Mouse (Mus musculus): ENCODE measurements at regions not wholly inside any gene's neighbourhood (a gene's known extent, or its start where the extent isn't known, plus 50 kb on each side); places are given as distances from the start of the nearest gene placed in this dataset.

DNA sequence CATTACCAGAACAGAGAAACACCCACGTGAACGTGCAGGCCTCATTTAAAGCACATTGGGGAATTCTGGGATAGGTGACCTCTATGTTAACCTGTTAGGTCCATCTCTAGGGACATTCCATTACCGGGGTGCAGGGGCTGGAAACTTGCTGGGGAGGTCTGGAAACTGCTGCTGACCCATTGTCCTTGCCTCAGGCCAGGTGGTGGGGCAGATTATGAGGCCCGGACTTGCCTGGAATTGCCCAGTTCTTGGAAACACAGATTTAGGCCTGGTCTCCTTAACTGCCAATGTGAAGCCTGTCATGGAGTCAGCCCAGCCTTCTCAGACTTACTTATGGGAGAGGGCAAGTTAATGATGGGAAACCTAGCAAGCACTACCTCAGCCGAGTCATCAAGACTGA lies 175.3 kb upstream of the Klf7 start:
- DNase-seq (ENCODE audit: low spot score in 2 of 2), result no peak

DNA sequence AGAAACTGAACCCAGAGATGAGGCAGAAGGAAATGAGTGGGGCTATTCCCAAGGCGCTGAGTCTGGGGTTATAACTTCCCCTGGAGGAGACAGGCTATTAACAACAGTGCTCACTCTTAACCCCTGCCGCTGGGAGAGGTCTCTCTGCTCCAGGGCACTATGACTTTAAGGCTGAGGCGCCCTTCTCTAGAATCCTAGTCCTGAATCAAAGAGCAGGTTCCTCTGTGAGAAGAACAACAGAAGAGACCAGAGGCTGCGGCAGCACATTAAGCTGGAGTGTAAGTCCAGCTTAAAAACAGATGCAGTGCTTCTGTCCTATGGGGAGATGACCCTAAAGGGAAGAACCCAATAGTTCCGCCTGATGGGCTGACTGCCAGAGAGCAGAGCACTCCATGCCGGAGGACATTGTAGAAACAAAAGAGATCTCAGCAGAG lies 173.4 kb upstream of the Klf7 start:
- peak; percentile 51 to 64 for DNase-seq (ENCODE audit: low spot score in 2 of 2)

DNA sequence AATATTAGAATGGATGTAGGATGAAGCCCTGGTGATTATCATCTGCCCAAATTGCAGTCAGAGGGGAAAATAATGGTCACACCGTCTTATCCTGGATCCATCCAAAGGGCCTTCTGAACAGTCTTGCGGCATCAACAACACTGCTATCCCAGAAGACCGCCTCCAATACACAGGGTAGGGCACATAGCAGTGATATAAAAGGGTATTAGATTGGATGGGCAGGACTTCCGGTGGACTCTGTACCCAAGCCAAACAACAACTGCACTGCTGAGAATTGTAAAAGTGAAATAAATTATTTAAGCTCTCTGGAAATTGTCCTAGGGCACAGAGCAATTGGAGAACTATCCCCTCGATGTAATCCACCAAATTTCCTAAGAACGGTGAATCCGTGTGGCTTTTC lies 173.0 kb upstream of the Klf7 start:
- no peak for DNase-seq (ENCODE audit: low spot score in 2 of 2)

DNA sequence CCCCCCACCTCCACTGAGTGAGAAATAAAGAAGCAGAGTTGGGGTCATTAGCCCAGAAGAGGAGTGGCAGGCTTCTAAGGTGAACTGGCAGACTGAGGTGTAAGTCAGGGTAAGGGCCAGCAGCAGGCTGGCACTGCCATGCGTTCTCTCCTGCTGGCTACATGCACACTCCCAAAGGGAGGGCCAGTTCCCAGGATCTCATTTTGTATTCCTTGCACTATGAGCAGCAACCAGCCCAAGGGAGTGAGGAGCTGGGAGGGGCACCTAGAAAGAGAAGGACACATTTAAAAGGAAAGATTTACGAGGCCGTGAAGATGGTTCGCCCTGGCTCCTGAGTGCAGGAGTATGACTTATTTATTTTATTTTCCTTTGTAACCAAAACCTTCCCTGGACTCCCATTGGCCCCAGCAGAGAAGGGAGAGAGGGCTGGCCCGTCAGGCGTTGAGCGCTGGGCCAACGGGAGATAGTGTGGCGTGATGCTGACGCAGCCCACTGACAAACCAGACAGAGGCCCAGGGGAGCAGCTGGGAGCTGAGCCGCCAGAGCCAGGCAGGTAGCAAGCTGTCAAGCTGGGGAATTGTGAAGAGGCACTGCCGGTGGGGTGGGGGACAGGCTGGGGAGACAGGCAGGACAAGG lies 166.8 kb upstream of the Klf7 start:
- DNase-seq (ENCODE audit: low spot score in 2 of 2), result peak; percentile 58 to 66

DNA sequence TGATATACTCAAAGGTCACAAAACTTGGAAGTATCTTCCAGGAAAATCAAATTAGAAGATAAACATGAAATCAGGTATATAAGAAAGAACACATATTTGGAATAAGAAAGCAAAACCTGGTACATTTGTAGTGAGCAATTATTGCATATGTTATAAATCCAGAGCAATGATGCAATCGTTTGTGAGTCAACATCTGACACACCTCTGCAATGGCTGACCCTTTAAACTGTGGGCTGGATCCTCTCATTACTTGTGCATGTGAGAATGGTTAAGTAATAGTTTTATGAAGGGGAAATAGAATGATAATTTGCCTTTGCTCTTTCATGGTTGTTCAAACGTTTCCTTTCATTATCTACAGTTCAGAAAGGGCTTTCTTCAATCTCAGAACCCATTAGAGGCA lies 165.0 kb upstream of the Klf7 start:
- DNase-seq (ENCODE audit: low spot score in 2 of 2), result no peak

DNA sequence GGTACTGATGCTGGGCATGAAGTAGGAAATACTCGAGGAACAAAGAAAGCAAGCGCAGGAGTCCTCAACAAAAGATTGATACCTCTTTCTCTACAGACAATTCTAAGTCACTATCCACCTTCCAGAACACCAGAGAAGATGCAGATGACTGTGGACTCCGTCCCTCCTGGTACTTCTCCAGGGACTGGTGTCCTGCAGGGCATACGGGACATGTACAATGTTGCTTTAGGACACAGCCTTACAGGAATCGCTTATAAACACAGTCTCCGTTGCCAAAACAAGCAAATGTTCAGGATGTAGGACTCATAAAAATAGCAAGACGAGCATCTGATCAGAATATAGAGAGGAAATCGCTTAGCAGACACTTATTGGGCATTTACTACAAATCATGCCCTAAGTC lies 162.6 kb upstream of the Klf7 start:
- DNase-seq (ENCODE audit: low spot score in 2 of 2), result no peak

DNA sequence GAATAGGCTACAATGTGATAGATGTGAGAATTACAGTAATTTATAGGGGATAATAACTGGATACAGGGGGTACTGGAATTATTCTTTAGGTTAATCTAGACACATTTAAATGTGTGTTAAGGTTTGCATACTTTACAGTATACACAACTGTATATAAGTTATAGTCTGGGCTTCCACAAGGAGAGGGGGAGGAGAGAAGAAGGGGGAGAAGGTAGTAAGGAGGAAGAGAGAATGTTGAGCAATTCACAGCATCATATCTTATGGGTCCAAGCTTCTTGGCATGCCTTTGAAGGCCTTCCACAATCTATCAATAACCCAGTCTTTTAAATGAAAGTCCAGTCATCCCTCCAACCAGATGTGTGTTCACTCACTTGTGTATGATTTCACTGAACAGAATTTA lies 153.8 kb upstream of the Klf7 start:
- DNase-seq (ENCODE audit: low spot score in 2 of 2), result no peak

DNA sequence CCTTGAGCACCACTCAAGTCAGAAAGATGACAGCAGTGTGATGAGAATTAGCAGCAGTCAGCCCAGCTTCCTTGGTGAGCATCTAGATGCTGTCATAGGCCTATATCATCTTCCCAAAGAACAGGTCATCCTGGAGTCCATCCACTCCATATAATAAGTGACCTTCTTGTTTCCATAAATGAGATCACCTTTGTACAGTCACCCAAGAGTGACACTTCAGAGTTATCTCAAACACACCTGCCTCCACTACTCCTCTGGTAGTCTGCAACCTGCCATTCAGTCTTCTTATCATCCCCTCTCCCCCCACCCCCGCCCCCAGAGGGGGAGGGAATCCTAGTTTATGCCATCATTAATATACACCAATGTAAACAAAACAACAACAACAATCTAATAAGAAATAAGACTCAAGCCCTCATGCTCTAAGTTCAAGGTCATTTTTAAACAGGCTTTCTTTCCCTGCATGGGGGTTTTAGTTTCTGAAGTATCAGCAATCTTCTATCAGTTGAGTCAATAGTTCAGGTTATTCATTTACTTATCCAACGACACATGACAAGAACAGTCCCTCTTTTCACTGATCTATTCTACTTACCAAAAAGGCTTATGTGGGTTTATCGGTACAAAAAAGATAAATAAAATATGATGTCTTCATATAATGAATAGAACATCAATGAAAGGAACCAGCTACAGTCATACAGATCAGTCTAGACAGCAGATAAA lies 153.2 kb upstream of the Klf7 start:
- no peak for DNase-seq (ENCODE audit: low spot score in 2 of 2)

DNA sequence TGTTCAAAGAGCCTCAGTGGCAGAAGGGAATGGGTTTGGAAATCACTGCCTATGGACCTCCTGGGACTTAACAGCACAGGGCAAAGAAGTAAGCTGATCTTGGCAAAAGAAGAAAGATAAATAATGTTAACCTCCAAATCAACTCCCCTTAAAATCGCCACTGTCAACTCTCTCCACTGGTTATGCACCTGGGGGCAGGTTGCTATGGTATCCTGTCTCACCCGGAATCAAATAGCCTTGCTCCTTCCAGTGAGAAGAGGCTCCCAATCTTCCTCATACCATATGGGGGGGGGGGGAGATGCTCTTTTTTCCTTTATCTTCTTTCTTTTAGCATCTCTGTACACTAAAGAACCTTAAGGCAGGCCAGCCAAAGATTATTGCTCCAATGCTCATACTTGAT lies 135.2 kb upstream of the Klf7 start:
- no peak for DNase-seq (ENCODE audit: low spot score in 2 of 2)

- peak; percentile 46 to 60 for DNase-seq (ENCODE audit: low spot score in 2 of 2)
Observed at GRCm38 (mm10) chr1:64255554-64256295, 133.6 kb upstream of the Klf7 start.

- DNase-seq (ENCODE audit: low spot score in 2 of 2), result no peak
Observed at GRCm38 (mm10) chr1:64254673-64255072, 132.6 kb upstream of the Klf7 start.

DNA sequence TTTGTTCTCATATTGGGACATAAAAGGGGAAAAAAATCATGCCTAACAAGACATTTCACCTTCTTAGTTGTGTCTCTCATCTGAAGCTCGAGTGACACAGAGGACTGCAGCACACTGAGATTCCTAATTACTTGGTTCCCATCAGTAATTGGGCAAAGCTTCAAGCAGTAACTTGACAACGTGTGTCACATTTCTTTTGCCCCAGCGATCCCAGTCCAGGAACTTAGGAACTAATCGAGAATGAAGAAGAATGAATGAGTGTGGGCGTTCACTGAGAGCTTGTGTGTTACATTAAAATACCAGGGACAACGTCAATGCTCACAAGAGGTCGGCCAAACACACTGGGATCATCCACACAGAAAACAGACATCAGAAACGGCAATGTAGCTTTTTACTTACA lies 131.9 kb upstream of the Klf7 start:
- DNase-seq (ENCODE audit: low spot score in 2 of 2), result no peak

DNA sequence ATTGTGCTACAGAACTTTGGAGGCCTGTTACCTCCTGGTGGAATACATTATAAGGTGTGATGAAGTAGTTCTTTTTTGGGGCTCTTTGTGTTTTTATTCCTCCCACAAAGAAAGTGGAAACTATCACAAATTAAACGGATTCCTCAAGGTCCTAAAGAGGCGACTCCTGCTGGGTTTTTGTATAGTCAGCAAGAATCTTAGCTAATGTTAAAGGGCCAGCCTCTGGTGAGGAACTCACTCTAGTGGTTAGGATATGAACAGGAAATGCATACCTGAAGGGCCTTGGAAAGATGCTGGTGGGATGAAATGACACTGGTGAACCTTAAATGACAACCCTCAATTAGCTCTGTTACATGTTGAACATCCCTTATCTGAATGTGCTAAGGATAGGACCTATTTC lies 120.3 kb upstream of the Klf7 start:
- no peak for DNase-seq (ENCODE audit: low spot score in 2 of 2)

DNA sequence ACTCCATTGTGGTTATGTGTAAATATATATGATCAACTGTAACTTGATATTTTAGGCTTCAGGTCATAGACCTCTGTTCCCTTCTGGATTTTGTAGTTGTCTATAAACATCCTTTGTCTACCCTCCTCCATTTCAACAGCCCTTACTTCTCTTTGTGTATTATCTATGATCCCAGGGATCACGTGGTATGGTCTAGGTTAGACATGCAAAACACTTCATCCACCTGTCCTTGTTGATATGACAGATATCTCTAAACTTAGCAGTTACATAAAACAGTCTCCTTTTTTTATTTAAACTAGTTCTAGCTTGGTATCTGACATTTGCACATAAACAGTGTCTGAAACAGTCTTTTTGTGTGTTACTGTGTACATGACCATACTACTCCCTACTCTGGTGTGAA lies 107.6 kb upstream of the Klf7 start:
- no peak for DNase-seq (ENCODE audit: low spot score in 2 of 2)

GRCm38 (mm10) chr1:64226001-64226918 lies 104.2 kb upstream of the Klf7 start:
- peak; percentile 64 to 73 for DNase-seq (ENCODE audit: low spot score in 2 of 2)

DNA sequence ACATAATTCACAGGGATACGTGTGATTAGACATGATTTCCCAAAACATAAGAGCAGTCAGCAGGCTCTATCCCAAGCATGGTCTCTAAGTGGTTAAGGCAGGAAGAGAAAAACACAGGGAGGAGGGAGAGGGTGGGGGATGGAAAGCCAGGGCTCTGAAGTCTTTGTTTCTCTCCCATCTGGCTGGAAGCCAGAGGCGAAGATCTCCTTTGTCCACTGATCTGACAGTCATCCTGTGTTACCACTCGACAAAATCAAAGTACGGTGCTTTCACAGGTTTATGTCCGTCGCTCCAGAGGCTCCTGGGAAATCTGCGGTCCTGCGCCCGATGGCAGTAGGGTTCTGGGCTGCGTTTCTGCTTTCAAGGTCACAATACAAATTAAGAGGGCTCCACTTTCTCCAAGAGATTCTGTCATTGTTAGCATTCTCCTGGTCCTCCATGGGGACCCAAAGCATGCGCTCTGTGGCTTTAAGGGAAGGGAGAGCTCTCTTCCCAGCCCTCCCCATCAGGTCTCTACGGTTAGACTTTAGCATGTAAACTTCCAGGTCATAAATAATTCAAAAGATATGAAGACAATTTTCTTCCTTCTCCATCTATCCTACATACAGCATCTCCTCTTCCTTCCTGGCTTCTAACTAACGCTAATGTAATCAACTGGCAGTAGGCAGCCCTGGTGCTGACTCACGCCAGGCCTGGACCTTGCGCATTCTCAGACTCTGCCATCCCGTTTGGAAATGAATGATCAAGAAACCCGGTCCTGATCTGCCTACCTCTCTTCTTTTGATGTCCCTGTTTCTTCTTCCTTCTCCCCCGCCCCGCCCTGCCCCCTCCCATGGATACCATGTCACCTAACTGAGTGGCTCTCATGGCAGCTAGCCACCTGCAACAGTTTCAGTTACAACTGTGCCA lies 102.0 kb upstream of the Klf7 start:
- peak; percentile 44 to 48 for DNase-seq (ENCODE audit: low spot score in 2 of 2)

GRCm38 (mm10) chr1:64222475-64222874 lies 100.4 kb upstream of the Klf7 start:
- DNase-seq (ENCODE audit: low spot score in 2 of 2), result no peak

DNA sequence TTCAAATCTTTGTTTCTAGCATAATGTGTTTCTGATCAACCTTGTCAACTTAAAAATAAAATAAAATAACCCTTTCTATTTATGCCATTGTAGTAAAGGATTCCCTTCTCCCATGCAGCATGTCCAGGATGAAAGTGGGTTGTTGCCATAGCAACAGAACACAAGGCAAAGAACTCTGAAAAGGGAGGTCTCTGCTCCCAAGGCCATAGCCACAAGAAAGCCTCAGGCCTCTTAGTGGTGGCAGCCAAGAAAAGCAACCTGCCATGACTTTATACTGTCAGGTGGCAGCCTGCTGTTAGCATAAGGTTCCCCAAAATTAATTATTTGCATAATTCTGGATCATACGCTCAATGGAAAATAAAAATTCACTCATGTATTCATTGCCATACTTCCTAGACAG lies 98.4 kb upstream of the Klf7 start:
- DNase-seq (ENCODE audit: low spot score in 2 of 2), result peak; percentile 38 to 59

DNA sequence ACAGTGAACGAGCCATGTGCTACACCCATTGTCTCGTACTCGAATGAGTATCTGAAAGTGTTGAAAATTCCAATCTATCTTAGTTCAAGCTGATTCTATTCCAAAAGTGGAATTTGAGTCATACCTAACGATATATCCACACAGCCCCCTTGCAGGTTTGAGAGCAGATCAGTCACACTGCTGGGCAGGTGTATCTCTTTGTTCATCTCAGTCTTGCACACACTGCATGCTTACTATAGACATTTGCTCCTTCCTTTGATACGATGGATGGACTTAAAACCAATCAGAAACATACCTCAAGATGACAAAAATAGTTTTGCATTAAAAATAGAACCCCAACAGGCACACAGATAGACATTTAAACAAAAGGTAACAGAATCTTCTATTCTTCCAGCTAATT lies 98.0 kb upstream of the Klf7 start:
- DNase-seq (ENCODE audit: low spot score in 2 of 2), result no peak

DNA sequence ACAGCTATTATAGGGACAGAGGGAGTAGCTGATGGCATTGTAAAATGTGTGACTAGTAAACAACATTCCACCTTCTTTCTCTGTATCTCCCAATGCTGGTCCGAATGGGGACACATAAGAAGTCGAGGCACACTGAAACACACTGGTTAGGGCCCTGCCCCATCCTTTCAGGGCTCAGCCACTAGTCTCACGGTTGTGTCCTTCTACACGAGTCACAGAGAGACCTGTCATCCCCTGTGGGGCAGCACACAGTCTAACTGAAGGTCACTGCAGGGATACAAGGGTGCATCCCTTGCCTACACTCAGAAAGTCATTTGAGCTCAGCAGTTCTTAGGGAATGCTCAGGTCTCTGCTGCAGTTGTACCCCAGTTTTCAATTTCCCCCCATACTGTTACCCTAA lies 93.6 kb upstream of the Klf7 start:
- DNase-seq (ENCODE audit: low spot score in 2 of 2), result no peak

- no peak for DNase-seq (ENCODE audit: low spot score in 2 of 2)
Observed at GRCm38 (mm10) chr1:64209131-64209530, 87.0 kb upstream of the Klf7 start.

Data from right cerebral cortex, postnatal 10 days (tissue).